Mouse (Mus musculus): ENCODE data around the gene Gata5. TPM values are rescaled to one million over a fixed set of nuclear protein-coding genes. Genes with fewer than 3 reads are reported as not detected.

Gata5 gene
- polyA plus RNA-seq, 1 experiment from 2014 or later = not detected

GRCm38 (mm10) chr2:180306423-180307168 lies 27.9 kb downstream of the Gata5 start:
- H3K9me3 ChIP-seq = no peaks in the 10 kb centered on the region
- no peaks in the 10 kb centered on the region for H3K27me3 ChIP-seq
- no peak for ATAC-seq
- H3K4me3 ChIP-seq (replicated peaks) = no peak overlapping the region
- H3K4me2 ChIP-seq (replicated peaks) = no peak overlapping the region
- H3K9ac ChIP-seq (replicated peaks) = no peak overlapping the region
- 91% methylated on average over 8 of the region's 8 CpGs for WGBS
- no peaks in the 10 kb centered on the region for H3K4me1 ChIP-seq (replicated peaks)
- no peaks in the 10 kb centered on the region for H3K36me3 ChIP-seq
- no peak overlapping the region for H3K27ac ChIP-seq

- no peak for ATAC-seq
- Histone ChIP-seq H3K9me3 (no peaks in the 10 kb centered on the region), H3K36me3 (no peaks in the 10 kb centered on the region), H3K27ac (no peak overlapping the region), H3K4me2 (replicated peaks) (no peak overlapping the region), H3K27me3 (no peaks in the 10 kb centered on the region), H3K9ac (replicated peaks) (no peak overlapping the region), H3K4me1 (replicated peaks) (no peaks in the 10 kb centered on the region), H3K4me3 (replicated peaks) (no peak overlapping the region)
- WGBS = 70% methylated on average over 2 of the region's 2 CpGs
These were observed 28.5 kb downstream of the Gata5 start for GRCm38 (mm10) chr2:180306009-180306408.

- Histone ChIP-seq H3K4me2 (replicated peaks) (no peak overlapping the region), H3K4me1 (replicated peaks) (no peaks in the 10 kb centered on the region), H3K27me3 (no peaks in the 10 kb centered on the region), H3K4me3 (replicated peaks) (no peak overlapping the region), H3K9me3 (no peaks in the 10 kb centered on the region), H3K36me3 (no peaks in the 10 kb centered on the region), H3K9ac (replicated peaks) (no peak overlapping the region), H3K27ac (no peak overlapping the region)
- 91% methylated on average over 3 of the region's 3 CpGs for WGBS
- ATAC-seq = no peak
These were observed 29.0 kb downstream of the Gata5 start for GRCm38 (mm10) chr2:180305490-180305889.

GRCm38 (mm10) chr2:180304554-180304953 lies 29.9 kb downstream of the Gata5 start:
- no peak for ATAC-seq
- 59% methylated on average over 4 of the region's 4 CpGs for WGBS
- no peak overlapping the region for H3K9ac ChIP-seq (replicated peaks)

GRCm38 (mm10) chr2:180303468-180303867 lies 31.0 kb downstream of the Gata5 start:
- Histone ChIP-seq H3K4me3 (replicated peaks) (no peak overlapping the region), H3K9ac (replicated peaks) (no peak overlapping the region), H3K27me3 (no peaks in the 10 kb centered on the region), H3K27ac (no peak overlapping the region), H3K36me3 (no peaks in the 10 kb centered on the region), H3K4me1 (replicated peaks) (no peaks in the 10 kb centered on the region), H3K4me2 (replicated peaks) (no peak overlapping the region), H3K9me3 (no peaks in the 10 kb centered on the region)
- WGBS = 88% methylated on average over 12 of the region's 12 CpGs
- ATAC-seq = no peak

More at GRCm38 (mm10) chr2:180304554-180304953, 29.9 kb downstream of the Gata5 start:
- H3K4me1 ChIP-seq (replicated peaks) = no peaks in the 10 kb centered on the region
- no peak overlapping the region for H3K4me2 ChIP-seq (replicated peaks)
- H3K27me3 ChIP-seq = no peaks in the 10 kb centered on the region
- H3K27ac ChIP-seq = no peak overlapping the region
- H3K36me3 ChIP-seq = no peaks in the 10 kb centered on the region
- no peaks in the 10 kb centered on the region for H3K9me3 ChIP-seq
- no peak overlapping the region for H3K4me3 ChIP-seq (replicated peaks)

GRCm38 (mm10) chr2:180302201-180302600 lies 32.3 kb downstream of the Gata5 start:
- Histone ChIP-seq H3K4me2 (replicated peaks) (no peak overlapping the region), H3K9ac (replicated peaks) (no peak overlapping the region), H3K27me3 (no peaks in the 10 kb centered on the region), H3K9me3 (no peaks in the 10 kb centered on the region), H3K4me1 (replicated peaks) (no peaks in the 10 kb centered on the region), H3K27ac (no peak overlapping the region), H3K4me3 (replicated peaks) (no peak overlapping the region), H3K36me3 (no peaks in the 10 kb centered on the region)
- no peak for ATAC-seq
- WGBS = 72% methylated on average over 4 of the region's 4 CpGs

- 58% methylated on average over 5 of the region's 5 CpGs for WGBS
- Histone ChIP-seq H3K9me3 (no peaks in the 10 kb centered on the region), H3K4me2 (replicated peaks) (no peak overlapping the region), H3K9ac (replicated peaks) (no peak overlapping the region), H3K4me3 (replicated peaks) (no peak overlapping the region), H3K27me3 (no peaks in the 10 kb centered on the region), H3K4me1 (replicated peaks) (no peaks in the 10 kb centered on the region), H3K36me3 (no peaks in the 10 kb centered on the region), H3K27ac (no peak overlapping the region)
- ATAC-seq = no peak
These were observed 33.7 kb downstream of the Gata5 start for GRCm38 (mm10) chr2:180300771-180301170.

GRCm38 (mm10) chr2:180300252-180300651 lies 34.2 kb downstream of the Gata5 start:
- Histone ChIP-seq H3K9ac (replicated peaks) (no peak overlapping the region), H3K27me3 (no peaks in the 10 kb centered on the region), H3K4me1 (replicated peaks) (no peaks in the 10 kb centered on the region), H3K4me2 (replicated peaks) (no peak overlapping the region), H3K9me3 (no peaks in the 10 kb centered on the region), H3K36me3 (no peaks in the 10 kb centered on the region), H3K4me3 (replicated peaks) (no peak overlapping the region), H3K27ac (no peak overlapping the region)
- no peak for ATAC-seq
- 72% methylated on average over 2 of the region's 2 CpGs for WGBS

- no peaks in the 10 kb centered on the region for H3K4me1 ChIP-seq (replicated peaks)
- H3K9me3 ChIP-seq = no peaks in the 10 kb centered on the region
- 82% methylated on average over 8 of the region's 8 CpGs for WGBS
- no peak overlapping the region for H3K4me2 ChIP-seq (replicated peaks)
- H3K9ac ChIP-seq (replicated peaks) = no peak overlapping the region
- H3K27ac ChIP-seq = no peak overlapping the region
- ATAC-seq = no peak
- H3K36me3 ChIP-seq = no peaks in the 10 kb centered on the region
- 0 out of 2 replicates have a peak, but pooled peaks cover 6% of the 10 kb centered on the region for H3K27me3 ChIP-seq
- H3K4me3 ChIP-seq (replicated peaks) = no peak overlapping the region
These were observed 41.6 kb downstream of the Gata5 start for GRCm38 (mm10) chr2:180292906-180293305.

- H3K27ac ChIP-seq = no peak overlapping the region
- H3K36me3 ChIP-seq = no peaks in the 10 kb centered on the region
- ATAC-seq = no peak
- no peaks in the 10 kb centered on the region for H3K9me3 ChIP-seq
- H3K4me3 ChIP-seq (replicated peaks) = no peak overlapping the region
- no peaks in the 10 kb centered on the region for H3K4me1 ChIP-seq (replicated peaks)
- 80% methylated on average over 4 of the region's 4 CpGs for WGBS
- H3K9ac ChIP-seq (replicated peaks) = no peak overlapping the region
- H3K27me3 ChIP-seq = 0 out of 2 replicates have a peak, but pooled peaks cover 6% of the 10 kb centered on the region
- H3K4me2 ChIP-seq (replicated peaks) = no peak overlapping the region
These were observed 42.5 kb downstream of the Gata5 start for GRCm38 (mm10) chr2:180292026-180292425.

GRCm38 (mm10) chr2:180291566-180291965 lies 42.9 kb downstream of the Gata5 start:
- Histone ChIP-seq H3K9me3 (no peaks in the 10 kb centered on the region), H3K27me3 (0 out of 2 replicates have a peak, but pooled peaks cover 6% of the 10 kb centered on the region), H3K4me1 (replicated peaks) (no peaks in the 10 kb centered on the region), H3K36me3 (no peaks in the 10 kb centered on the region), H3K9ac (replicated peaks) (no peak overlapping the region), H3K27ac (no peak overlapping the region), H3K4me2 (replicated peaks) (no peak overlapping the region), H3K4me3 (replicated peaks) (no peak overlapping the region)
- no peak for ATAC-seq
- 80% methylated on average over 5 of the region's 5 CpGs for WGBS

GRCm38 (mm10) chr2:180290503-180290902 lies 44.0 kb downstream of the Gata5 start:
- 70% methylated on average over 6 of the region's 6 CpGs for WGBS
- Histone ChIP-seq H3K27ac (no peak overlapping the region), H3K4me2 (replicated peaks) (no peak overlapping the region), H3K9ac (replicated peaks) (no peak overlapping the region), H3K9me3 (no peaks in the 10 kb centered on the region), H3K27me3 (0 out of 2 replicates have a peak, but pooled peaks cover 6% of the 10 kb centered on the region), H3K36me3 (no peaks in the 10 kb centered on the region), H3K4me1 (replicated peaks) (no peaks in the 10 kb centered on the region), H3K4me3 (replicated peaks) (no peak overlapping the region)
- no peak for ATAC-seq

Measured in midbrain, embryonic 13.5 days (tissue).